Mouse (Mus musculus): ENCODE measurements around the gene Rgs11.

Gene Rgs11

GRCm38 (mm10) chr17:26243471-26244100 is 40.8 kb downstream of the Rgs11 start:
- peak; percentile 77 for DNase-seq (ENCODE audit: low read depth, low spot score)
- Histone ChIP-seq H3K27me3 (ENCODE audit: control insufficient read depth, insufficient read depth, low read length, poor library complexity, severe bottlenecking) (no peaks in the 10 kb centered on the region), H3K36me3 (ENCODE audit: control insufficient read depth, insufficient read depth, low read length, poor library complexity, severe bottlenecking) (no peaks in the 10 kb centered on the region)

GRCm38 (mm10) chr17:26244101-26244841 is 41.5 kb downstream of the Rgs11 start, which contains the start of gene Fam234a:
Gene Fam234a, minus strand, starts transcription at chr17:26244242.
- Histone ChIP-seq H3K27me3 (ENCODE audit: control insufficient read depth, insufficient read depth, low read length, poor library complexity, severe bottlenecking) (no peaks in the 10 kb centered on the region), H3K36me3 (ENCODE audit: control insufficient read depth, insufficient read depth, low read length, poor library complexity, severe bottlenecking) (no peaks in the 10 kb centered on the region)
- DNase-seq (ENCODE audit: low read depth, low spot score) = peak; percentile 96

- Histone ChIP-seq H3K27me3 (ENCODE audit: control insufficient read depth, insufficient read depth, low read length, poor library complexity, severe bottlenecking) (no peaks in the 10 kb centered on the region), H3K36me3 (ENCODE audit: control insufficient read depth, insufficient read depth, low read length, poor library complexity, severe bottlenecking) (0 out of 2 replicates have a peak, but pooled peaks cover 2% of the 10 kb centered on the region)
- no peak for DNase-seq (ENCODE audit: low read depth, low spot score)
These were observed 49.3 kb downstream of the Rgs11 start for GRCm38 (mm10) chr17:26251886-26252538.

GRCm38 (mm10) chr17:26252539-26253251 is 49.9 kb downstream of the Rgs11 start, which contains the start of gene Luc7l:
Gene Luc7l, plus strand, starts transcription at chr17:26252896.
- peak; percentile 89 for DNase-seq (ENCODE audit: low read depth, low spot score)
- Histone ChIP-seq H3K27me3 (ENCODE audit: control insufficient read depth, insufficient read depth, low read length, poor library complexity, severe bottlenecking) (no peaks in the 10 kb centered on the region), H3K36me3 (ENCODE audit: control insufficient read depth, insufficient read depth, low read length, poor library complexity, severe bottlenecking) (0 out of 2 replicates have a peak, but pooled peaks cover 4% of the 10 kb centered on the region)

GRCm38 (mm10) chr17:26253399-26253798 is 50.6 kb downstream of the Rgs11 start:
- H3K27me3 ChIP-seq (ENCODE audit: control insufficient read depth, insufficient read depth, low read length, poor library complexity, severe bottlenecking) = no peaks in the 10 kb centered on the region
- 0 out of 2 replicates have a peak, but pooled peaks cover 7% of the 10 kb centered on the region for H3K36me3 ChIP-seq (ENCODE audit: control insufficient read depth, insufficient read depth, low read length, poor library complexity, severe bottlenecking)
- no peak for DNase-seq (ENCODE audit: low read depth, low spot score)

GRCm38 (mm10) chr17:26255313-26255712 is 52.6 kb downstream of the Rgs11 start:
- Histone ChIP-seq H3K36me3 (ENCODE audit: control insufficient read depth, insufficient read depth, low read length, poor library complexity, severe bottlenecking) (peaks cover 11% of the 10 kb centered on the region; the same call in 1 of the 2 replicates), H3K27me3 (ENCODE audit: control insufficient read depth, insufficient read depth, low read length, poor library complexity, severe bottlenecking) (no peaks in the 10 kb centered on the region)
- no peak for DNase-seq (ENCODE audit: low read depth, low spot score)
